Mouse (Mus musculus) lung, adult 2 months (tissue): Measurements from ENCODE around the gene Gga1.

Experiments used
- CTCF ChIP-seq: fragments of 200-500 bp; IDR thresholded peaks from 2 replicates; pipeline ENCODE4 v1.5.1; 2011; ENCODE audit warnings: mild to moderate bottlenecking, low read length, control low read depth; ENCODE audit not compliant: insufficient read depth
- POLR2A ChIP-seq: fragments of 200-500 bp; IDR thresholded peaks from 2 replicates; pipeline ENCODE4 v1.6.1; 2011; ENCODE audit warnings: low read depth, mild to moderate bottlenecking, control low read depth, low read length, borderline replicate concordance; ENCODE audit errors: extremely low read depth

DNA sequence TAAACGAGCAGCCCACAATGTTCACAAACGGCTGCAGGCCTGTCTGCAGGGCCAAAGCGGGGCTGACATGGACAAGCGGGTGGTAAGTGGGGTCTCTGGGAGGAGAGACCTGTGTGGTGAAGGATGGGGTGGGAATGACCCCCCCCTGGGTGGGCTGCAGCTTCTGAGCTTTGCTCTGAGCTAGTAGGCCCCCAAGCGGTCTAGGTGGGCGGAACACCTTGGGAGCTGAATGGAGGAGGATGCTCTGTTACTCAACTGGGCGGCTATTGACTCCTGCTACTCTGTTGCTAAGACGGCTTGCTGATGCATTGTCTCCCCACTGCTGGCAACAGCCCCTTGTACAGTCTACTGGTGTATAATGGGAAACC, 24.4 kb downstream of the Gga1 start:
- no peak for TF ChIP-seq CTCF
- no peak for TF ChIP-seq POLR2A
